Mouse (Mus musculus) lung, embryonic 14.5 days (tissue): Measurements from ENCODE around the gene Dop1b. TPM values are rescaled to one million over a fixed set of nuclear protein-coding genes. Genes with fewer than 3 reads are reported as not detected.

Source experiments
- ATAC-seq: fragments of 200-750 bp; cut with Nextera tagmentation; 2 replicates; pipeline ENCODE4 v1.8.0; 2017; ENCODE audit warnings: mild to moderate bottlenecking, moderate TSS enrichment, moderate library complexity; ENCODE audit not compliant: insufficient read depth
- DNase-seq: peaks from one replicate; pipeline ENCODE4 v3.0.0-alpha.2; 2015
- H3K27ac ChIP-seq: fragments of 300-500 bp; sonication (generic); 2 replicates; pipeline ENCODE4 v1.5.1; 2014; ENCODE audit warnings: low read depth, mild to moderate bottlenecking, moderate library complexity
- H3K27me3 ChIP-seq: fragments of 300-500 bp; sonication (generic); 2 replicates; pipeline ENCODE4 v1.6.1; 2014; ENCODE audit warnings: low read length, control low read depth; ENCODE audit not compliant: insufficient read depth
- H3K36me3 ChIP-seq: fragments of 300-500 bp; sonication (generic); 2 replicates; pipeline ENCODE4 v1.6.1; 2014; ENCODE audit warnings: control low read depth; ENCODE audit not compliant: insufficient read depth
- H3K4me1 ChIP-seq: fragments of 300-500 bp; sonication (generic); 2 replicates; pipeline ENCODE4 v1.6.1; 2014; ENCODE audit warnings: antibody characterized with exemption, control low read depth; ENCODE audit not compliant: insufficient read depth
- H3K4me2 ChIP-seq: fragments of 300-500 bp; sonication (generic); 2 replicates; pipeline ENCODE4 v1.6.1; 2014; ENCODE audit warnings: mild to moderate bottlenecking
- H3K4me3 ChIP-seq: fragments of 300-500 bp; sonication (generic); 2 replicates; pipeline ENCODE4 v1.5.1; 2014; ENCODE audit warnings: low read depth, low read length
- H3K9ac ChIP-seq: fragments of 300-500 bp; sonication (generic); 2 replicates; pipeline ENCODE4 v1.6.1; 2014
- H3K9me3 ChIP-seq: fragments of 300-500 bp; sonication (generic); 2 replicates; pipeline ENCODE4 v1.6.1; 2016; ENCODE audit warnings: low read depth, low read length, control low read depth
- CTCF ChIP-seq: IDR thresholded peaks from 2 replicates; pipeline ENCODE4 v1.5.1; 2016; ENCODE audit warnings: antibody characterized with exemption, low read depth
- WGBS: fragments of 180-500 bp; shearing (Covaris S2); extraction: QIAGEN DNeasy Blood & Tissue Kit; methylation state at CpG from one replicate; pipeline ENCODE4 v1.1.7; 2014; 5-methylcytosine and 5-hydroxymethylcytosine counted together
- polyA plus RNA-seq: library from polyadenylated mRNA; unstranded; fragments of >200 nt; fragmentation: Nextera tagmentation; extraction: Ambion mirVana; gene quantifications from 2 replicates; pipeline ENCODE4 v1.2.1, GENCODE M21; 2014

Gene Dop1b
- polyA plus RNA-seq, 1 experiment from 2014 or later, result 13.4 TPM

- Histone ChIP-seq H3K4me1 (no peaks in the 10 kb centered on the region), H3K27me3 (no peaks in the 10 kb centered on the region), H3K4me3 (no peak overlapping the region), H3K4me2 (no peak overlapping the region), H3K9me3 (no peaks in the 10 kb centered on the region), H3K9ac (no peak overlapping the region), H3K36me3 (no peaks in the 10 kb centered on the region), H3K27ac (no peak overlapping the region)
- ATAC-seq (no peak), DNase-seq (no peak)
- 53% methylated on average over 8 of the region's 8 CpGs for WGBS
- no peak for TF ChIP-seq CTCF
Observed at GRCm38 (mm10) chr16:93725417-93726144, 13.9 kb downstream of the Dop1b start.

- Histone ChIP-seq H3K4me3 (no peak overlapping the region), H3K27me3 (no peaks in the 10 kb centered on the region), H3K4me1 (no peaks in the 10 kb centered on the region), H3K36me3 (no peaks in the 10 kb centered on the region), H3K9me3 (no peaks in the 10 kb centered on the region), H3K9ac (no peak overlapping the region), H3K4me2 (no peak overlapping the region), H3K27ac (no peak overlapping the region)
- no peak for TF ChIP-seq CTCF
- DNase-seq, result no peak
- no peak for ATAC-seq
- WGBS, result 86% methylated on average over 4 of the region's 4 CpGs
Observed at GRCm38 (mm10) chr16:93726186-93726585, 14.5 kb downstream of the Dop1b start.

- 69% methylated on average over 9 of the region's 9 CpGs for WGBS
- Histone ChIP-seq H3K4me1 (no peaks in the 10 kb centered on the region), H3K9ac (no peak overlapping the region), H3K36me3 (no peaks in the 10 kb centered on the region), H3K27me3 (no peaks in the 10 kb centered on the region), H3K27ac (no peak overlapping the region), H3K9me3 (no peaks in the 10 kb centered on the region), H3K4me2 (no peak overlapping the region), H3K4me3 (no peak overlapping the region)
- no peak for TF ChIP-seq CTCF
- ATAC-seq, result no peak
- no peak for DNase-seq
Observed at GRCm38 (mm10) chr16:93728676-93729075, 17.0 kb downstream of the Dop1b start.

GRCm38 (mm10) chr16:93729801-93730721 is 18.4 kb downstream of the Dop1b start:
- ATAC-seq (no peak), DNase-seq (no peak)
- no peak for TF ChIP-seq CTCF
- WGBS, result 70% methylated on average over 23 of the region's 23 CpGs
- no peaks in the 10 kb centered on the region for H3K4me1 ChIP-seq
- H3K27me3 ChIP-seq, result no peaks in the 10 kb centered on the region
- no peaks in the 10 kb centered on the region for H3K36me3 ChIP-seq
- no peak overlapping the region for H3K27ac ChIP-seq
- H3K4me2 ChIP-seq, result no peak overlapping the region
- no peaks in the 10 kb centered on the region for H3K9me3 ChIP-seq
- H3K4me3 ChIP-seq, result no peak overlapping the region
- no peak overlapping the region for H3K9ac ChIP-seq

GRCm38 (mm10) chr16:93731310-93731709 is 19.6 kb downstream of the Dop1b start:
- Histone ChIP-seq H3K4me1 (no peaks in the 10 kb centered on the region), H3K27ac (no peak overlapping the region), H3K9me3 (no peaks in the 10 kb centered on the region), H3K4me2 (no peak overlapping the region), H3K27me3 (no peaks in the 10 kb centered on the region), H3K36me3 (no peaks in the 10 kb centered on the region; the same call in 1 of the 2 replicates), H3K9ac (no peak overlapping the region), H3K4me3 (no peak overlapping the region)
- TF ChIP-seq CTCF, result no peak
- ATAC-seq (no peak), DNase-seq (no peak)
- WGBS, result 80% methylated on average over 8 of the region's 8 CpGs

GRCm38 (mm10) chr16:93732875-93733569 is 21.3 kb downstream of the Dop1b start:
- H3K4me2 ChIP-seq, result no peak overlapping the region
- no peaks in the 10 kb centered on the region for H3K9me3 ChIP-seq
- H3K4me3 ChIP-seq, result no peak overlapping the region
- WGBS, result 59% methylated on average over 18 of the region's 18 CpGs
- TF ChIP-seq CTCF, result no peak
- H3K4me1 ChIP-seq, result no peaks in the 10 kb centered on the region
- H3K9ac ChIP-seq, result no peak overlapping the region
- no peak overlapping the region for H3K27ac ChIP-seq
- no peak for DNase-seq
- ATAC-seq, result no peak
- no peaks in the 10 kb centered on the region for H3K27me3 ChIP-seq
- no peaks in the 10 kb centered on the region; the same call in 1 of the 2 replicates for H3K36me3 ChIP-seq
